In the genomic region with DNA sequence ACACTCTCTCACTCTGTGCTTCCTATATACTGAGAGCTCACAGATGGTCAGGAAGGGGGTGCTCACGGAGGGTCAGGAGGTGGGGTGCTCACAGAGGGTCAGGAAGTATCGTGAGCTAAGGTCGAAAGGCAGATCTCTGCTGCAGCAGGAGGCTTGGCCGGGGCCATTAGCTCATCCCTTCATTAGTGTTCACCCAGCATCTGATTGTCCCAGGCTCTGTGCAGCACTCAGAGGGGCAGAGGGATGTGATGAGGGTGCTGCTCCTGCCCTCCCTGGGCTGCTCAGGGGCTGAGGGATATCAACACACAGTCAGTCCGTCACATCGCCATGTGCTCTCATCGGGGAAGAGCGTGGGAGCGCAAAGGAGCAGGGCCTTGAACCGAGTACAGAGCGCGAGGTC, we compare ENCODE assay signal across 13 mouse cellular contexts. TPM values are rescaled to one million over a fixed set of nuclear protein-coding genes. Genes with fewer than 3 reads are reported as not detected.
A peak's percentile ranks its signal among the peaks of the same experiment; 100 is the strongest.
DNase-seq lines count a peak whose midpoint lies in the region; ATAC-seq and TF ChIP-seq lines count a peak whose summit lies in the region.
"Had no signal": no experiment of that assay in that cellular context is flagged by ENCODE, and none has a peak within 500 bp of the region (broad histone marks: within the 10 kb centered on the region; RNA-seq: fewer than 3 reads in every experiment).

No protein-coding gene starts in this region.

- H3K9ac ChIP-seq in kidney, embryonic 15.5 days = no peak overlapping the region
- peak overlapping the region; percentile 1; the same call in 1 of the 2 replicates for H3K9ac ChIP-seq in ES-E14 (ENCODE audit: insufficient read depth, low read depth, low read length, poor library complexity, severe bottlenecking)
- H3K9ac ChIP-seq: hindbrain, embryonic 15.5 days had no signal

- peak; percentile 34 for ATAC-seq in kidney, embryonic 15.5 days (replicated peaks; ENCODE audit: low FRiP score)
- ATAC-seq: forebrain, embryonic 13.5 days had no signal

- no peak for DNase-seq in kidney, postnatal 14 days
- DNase-seq in 416B (ENCODE audit: low read depth) = peak; percentile 65
- no peak for DNase-seq in ES-E14 (ENCODE audit: low read depth, low spot score)
- no peak for DNase-seq in limb, embryonic 10.5 days (ENCODE audit: low spot score)
- DNase-seq in right cerebral cortex, postnatal 4 days = no peak
- no peak for DNase-seq in layer of hippocampus, postnatal 36 days
- DNase-seq in gastrocnemius, postnatal 36 days = no peak
- DNase-seq: adrenal gland, postnatal 25 days; cerebellum, adult 9-11 months had no signal

- in situ Hi-C loops in ES-E14 (cut with MboI; ENCODE audit: low sequenced_read_pairs in 2 of 2, unreplicated experiment in 2 of 2) = no loop called here

- peaks cover 84% of the 10 kb centered on the region for H3K4me1 ChIP-seq in kidney, embryonic 15.5 days
- peaks cover 10 to 20% of the 10 kb centered on the region in 2 experiments for H3K4me1 ChIP-seq in ES-E14 (ENCODE audit: control insufficient read depth in 2 of 2, insufficient read depth in 2 of 2, low read length in 2 of 2, poor library complexity in 1 of 2)
- H3K4me1 ChIP-seq in limb, embryonic 10.5 days = peaks cover 89% of the 10 kb centered on the region

- WGBS in kidney, embryonic 15.5 days = 29% methylated on average over 12 of the region's 12 CpGs
- 41% methylated on average over 12 of the region's 12 CpGs for WGBS in limb, embryonic 10.5 days

- no peaks in the 10 kb centered on the region for H3K27me3 ChIP-seq in kidney, embryonic 15.5 days
- no peaks in the 10 kb centered on the region for H3K27me3 ChIP-seq in limb, embryonic 10.5 days (ENCODE audit: low read depth, poor library complexity, severe bottlenecking)
- H3K27me3 ChIP-seq: forebrain, embryonic 13.5 days; hindbrain, embryonic 15.5 days had no signal

- intact Hi-C loops in gastrocnemius, postnatal 36 days (cut with DNase I) = no loop called here

- peak overlapping the region; percentile 89 for H3K27ac ChIP-seq in kidney, embryonic 15.5 days
- no peak overlapping the region for H3K27ac ChIP-seq in ES-E14 (ENCODE audit: insufficient read depth, low read depth, low read length, poor library complexity, severe bottlenecking)
- peak overlapping the region; percentile 86 for H3K27ac ChIP-seq in limb, embryonic 10.5 days
- H3K27ac ChIP-seq: forebrain, embryonic 13.5 days; hindbrain, embryonic 15.5 days had no signal

- 0 out of 2 replicates have a peak, but pooled peaks cover 2% of the 10 kb centered on the region for H3K36me3 ChIP-seq in kidney, embryonic 15.5 days
- H3K36me3 ChIP-seq in ES-E14 (ENCODE audit: control insufficient read depth, insufficient read depth, low read length, poor library complexity, severe bottlenecking) = no peaks in the 10 kb centered on the region; the same call in 1 of the 2 replicates
- H3K36me3 ChIP-seq in limb, embryonic 10.5 days = 0 out of 2 replicates have a peak, but pooled peaks cover 8% of the 10 kb centered on the region
- H3K36me3 ChIP-seq: hindbrain, embryonic 15.5 days had no signal

- peak overlapping the region; percentile 44 for H3K4me2 ChIP-seq in kidney, embryonic 15.5 days

- no peaks in the 10 kb centered on the region for H3K9me3 ChIP-seq in kidney, embryonic 15.5 days (replicated peaks)
- no peaks in the 10 kb centered on the region for H3K9me3 ChIP-seq in ES-E14 (ENCODE audit: control insufficient read depth, insufficient read depth, low read depth, low read length)
- no peaks in the 10 kb centered on the region for H3K9me3 ChIP-seq in limb, embryonic 10.5 days (replicated peaks)
- H3K9me3 ChIP-seq: forebrain, embryonic 13.5 days; hindbrain, embryonic 15.5 days had no signal

- H3K4me3 ChIP-seq in kidney, embryonic 15.5 days (replicated peaks) = 0 out of 2 replicates have a peak overlapping the region, but pooled peaks have one; percentile 1
- no peak overlapping the region for H3K4me3 ChIP-seq in ES-E14 (ENCODE audit: insufficient read depth in 1 of 2, low read depth in 1 of 2, low read length in 2 of 2, poor library complexity in 1 of 2, severe bottlenecking in 1 of 2)
- peak overlapping the region; percentile 36 for H3K4me3 ChIP-seq in limb, embryonic 10.5 days
- H3K4me3 ChIP-seq: forebrain, embryonic 13.5 days; hindbrain, embryonic 15.5 days had no signal

TF ChIP-seq in ES-E14, 5 proteins besides CTCF, POLR2A, EP300 and RAD21:
- TF ChIP-seq ZNF384 (IDR thresholded peaks at IDR 0.05; ENCODE audit: low read depth, low read length) (no peak), MAFK (IDR thresholded peaks at IDR 0.05; ENCODE audit: insufficient read depth, low read depth, low read length) (no peak), ZC3H11A (IDR thresholded peaks at IDR 0.05; ENCODE audit: borderline replicate concordance, low read depth, low read length) (no peak), HCFC1 (IDR thresholded peaks at IDR 0.05; ENCODE audit: borderline replicate concordance, insufficient read depth, low read length) (no peak), CHD2 (IDR thresholded peaks at IDR 0.05; ENCODE audit: low read depth, low read length) (no peak)
TF ChIP-seq in ES-E14: peak in this region for 0.

RNA-seq across cellular contexts. Expression of a gene that starts 18.0 kb away (rescaled TPM):
- polyA plus RNA-seq in kidney, embryonic 15.5 days (2015; fragmentation: Nextera tagmentation; extraction: Ambion mirVana) = 51.7 and 56.1 TPM in 2 replicates
- 25.5 and 29.4 TPM in 2 replicates for total RNA-seq in ES-E14 (2012; rRNA removed)
- polyA plus RNA-seq in limb, embryonic 10.5 days (2016; fragmentation: Nextera tagmentation; extraction: Ambion mirVana) = 36.8 and 45.3 TPM in 2 replicates
- total RNA-seq in layer of hippocampus, postnatal 36 days (2021) = 10 to 100 TPM; 39.8 to 46.1 TPM
- 10 to 100 TPM; 78.1 to 80.7 TPM for total RNA-seq in gastrocnemius, postnatal 36 days (2021)

RNA-seq across cellular contexts. Expression of a gene that starts 34.8 kb away (rescaled TPM):
- 1,539 and 1,600 TPM in 2 replicates for polyA plus RNA-seq in kidney, embryonic 15.5 days (2015; fragmentation: Nextera tagmentation; extraction: Ambion mirVana)
- 2,284 and 2,327 TPM in 2 replicates for total RNA-seq in ES-E14 (2012; rRNA removed)
- 1,442 and 1,757 TPM in 2 replicates for polyA plus RNA-seq in limb, embryonic 10.5 days (2016; fragmentation: Nextera tagmentation; extraction: Ambion mirVana)
- 100 to 1,000 TPM; 223 to 227 TPM for total RNA-seq in layer of hippocampus, postnatal 36 days (2021)
- total RNA-seq in gastrocnemius, postnatal 36 days (2021) = 100 to 1,000 TPM; 533 to 598 TPM

RNA-seq across cellular contexts. Expression of a gene that starts 39.9 kb away (rescaled TPM):
- polyA plus RNA-seq in kidney, embryonic 15.5 days (2015; fragmentation: Nextera tagmentation; extraction: Ambion mirVana) = 24.6 and 25.0 TPM in 2 replicates
- 15.3 and 25.7 TPM in 2 replicates for total RNA-seq in ES-E14 (2012; rRNA removed)
- 16.0 and 18.5 TPM in 2 replicates for polyA plus RNA-seq in limb, embryonic 10.5 days (2016; fragmentation: Nextera tagmentation; extraction: Ambion mirVana)
- total RNA-seq in layer of hippocampus, postnatal 36 days (2021) = 10 to 100 TPM; 46.4 to 50.7 TPM
- 10 to 100 TPM; 11.2 to 12.2 TPM for total RNA-seq in gastrocnemius, postnatal 36 days (2021)

RNA-seq across cellular contexts. Expression of a gene that starts 40.6 kb away (rescaled TPM):
- 44.3 and 49.3 TPM in 2 replicates for polyA plus RNA-seq in kidney, embryonic 15.5 days (2015; fragmentation: Nextera tagmentation; extraction: Ambion mirVana)
- total RNA-seq in ES-E14 (2012; rRNA removed) = 112 and 163 TPM in 2 replicates
- polyA plus RNA-seq in limb, embryonic 10.5 days (2016; fragmentation: Nextera tagmentation; extraction: Ambion mirVana) = 63.3 and 63.8 TPM in 2 replicates
- 10 to 100 TPM; 69.4 to 73.1 TPM for total RNA-seq in layer of hippocampus, postnatal 36 days (2021)
- total RNA-seq in gastrocnemius, postnatal 36 days (2021) = 10 to 100 TPM; 25.5 to 28.8 TPM

RNA-seq across cellular contexts. Expression of a gene that starts 58.4 kb away (rescaled TPM):
- polyA plus RNA-seq in kidney, embryonic 15.5 days (2015; fragmentation: Nextera tagmentation; extraction: Ambion mirVana) = 0.61 and 1.2 TPM in 2 replicates
- 31.1 and 36.6 TPM in 2 replicates for total RNA-seq in ES-E14 (2012; rRNA removed)
- not detected in 2 replicates for polyA plus RNA-seq in limb, embryonic 10.5 days (2016; fragmentation: Nextera tagmentation; extraction: Ambion mirVana)
- not detected for total RNA-seq in layer of hippocampus, postnatal 36 days (2021)
- total RNA-seq in gastrocnemius, postnatal 36 days (2021) = not detected
- total RNA-seq: adrenal gland, postnatal 25 days; left cerebral cortex, adult 8-10 months had no signal
- polyA plus RNA-seq: forebrain, embryonic 13.5 days; hindbrain, embryonic 15.5 days had no signal

Comparison
In these comparisons a context has a peak if more than half of its experiments do, and no peak if none do; other contexts are left out.
1. H3K4me3 ChIP-seq: peak in kidney, embryonic 15.5 days (single experiment) and limb, embryonic 10.5 days (single experiment); none in ES-E14 (0 of 2).